Mouse (Mus musculus) hindbrain, embryonic 16.5 days (tissue): ENCODE measurements around the gene Pcsk7. TPM values are rescaled to one million over a fixed set of nuclear protein-coding genes. Genes with fewer than 3 reads are reported as not detected.
A peak's percentile ranks its signal among the peaks of the same experiment; 100 is the strongest.

Source experiments
- ATAC-seq: fragments of 200-750 bp; cut with Nextera tagmentation; 2 replicates; pipeline ENCODE4 v1.8.0; 2017; ENCODE audit warnings: moderate TSS enrichment, moderate library complexity
- H3K27ac ChIP-seq: fragments of 300-500 bp; sonication (generic); 2 replicates; pipeline ENCODE4 v1.5.1; 2014; ENCODE audit warnings: low read depth, mild to moderate bottlenecking, control low read depth, low read length, moderate library complexity
- H3K27me3 ChIP-seq: fragments of 300-500 bp; sonication (generic); replicated peaks from 2 replicates; pipeline ENCODE4 v1.6.1; 2014; ENCODE audit warnings: low read length; ENCODE audit not compliant: control insufficient read depth, insufficient read depth
- H3K36me3 ChIP-seq: fragments of 300-500 bp; sonication (generic); 2 replicates; pipeline ENCODE4 v1.6.1; 2014; ENCODE audit warnings: mild to moderate bottlenecking, low read length, moderate library complexity, mixed read lengths; ENCODE audit not compliant: control insufficient read depth, insufficient read depth
- H3K4me1 ChIP-seq: fragments of 300-500 bp; sonication (generic); 2 replicates; pipeline ENCODE4 v1.6.1; 2014; ENCODE audit warnings: low read depth, low read length; ENCODE audit not compliant: control insufficient read depth, insufficient read depth
- H3K4me2 ChIP-seq: fragments of 300-500 bp; sonication (generic); 2 replicates; pipeline ENCODE4 v1.6.1; 2014; ENCODE audit warnings: mild to moderate bottlenecking, low read length, control low read depth, moderate library complexity
- H3K4me3 ChIP-seq: fragments of 300-500 bp; sonication (generic); 2 replicates; pipeline ENCODE4 v1.5.1; 2014; ENCODE audit warnings: mild to moderate bottlenecking, low read length, control low read depth, moderate library complexity
- H3K9ac ChIP-seq: fragments of 300-500 bp; sonication (generic); 2 replicates; pipeline ENCODE4 v1.6.1; 2014; ENCODE audit warnings: low read depth, mild to moderate bottlenecking, control low read depth, low read length, moderate library complexity
- H3K9me3 ChIP-seq: fragments of 300-500 bp; sonication (generic); 2 replicates; pipeline ENCODE4 v1.6.1; 2014; ENCODE audit warnings: mild to moderate bottlenecking, low read length, moderate library complexity; ENCODE audit not compliant: control insufficient read depth
- WGBS: fragments of 180-500 bp; shearing (Covaris S2); extraction: QIAGEN DNeasy Blood & Tissue Kit; methylation state at CpG from one replicate; pipeline ENCODE4 v1.1.7; 2014; 5-methylcytosine and 5-hydroxymethylcytosine counted together
- polyA plus RNA-seq: library from polyadenylated mRNA; unstranded; fragments of >200 nt; fragmentation: Nextera tagmentation; extraction: Ambion mirVana; gene quantifications from 2 replicates; pipeline ENCODE4 v1.2.1, GENCODE M21; 2015

The Pcsk7 gene
- polyA plus RNA-seq, 1 experiment from 2014 or later, result 18.8 TPM

DNA sequence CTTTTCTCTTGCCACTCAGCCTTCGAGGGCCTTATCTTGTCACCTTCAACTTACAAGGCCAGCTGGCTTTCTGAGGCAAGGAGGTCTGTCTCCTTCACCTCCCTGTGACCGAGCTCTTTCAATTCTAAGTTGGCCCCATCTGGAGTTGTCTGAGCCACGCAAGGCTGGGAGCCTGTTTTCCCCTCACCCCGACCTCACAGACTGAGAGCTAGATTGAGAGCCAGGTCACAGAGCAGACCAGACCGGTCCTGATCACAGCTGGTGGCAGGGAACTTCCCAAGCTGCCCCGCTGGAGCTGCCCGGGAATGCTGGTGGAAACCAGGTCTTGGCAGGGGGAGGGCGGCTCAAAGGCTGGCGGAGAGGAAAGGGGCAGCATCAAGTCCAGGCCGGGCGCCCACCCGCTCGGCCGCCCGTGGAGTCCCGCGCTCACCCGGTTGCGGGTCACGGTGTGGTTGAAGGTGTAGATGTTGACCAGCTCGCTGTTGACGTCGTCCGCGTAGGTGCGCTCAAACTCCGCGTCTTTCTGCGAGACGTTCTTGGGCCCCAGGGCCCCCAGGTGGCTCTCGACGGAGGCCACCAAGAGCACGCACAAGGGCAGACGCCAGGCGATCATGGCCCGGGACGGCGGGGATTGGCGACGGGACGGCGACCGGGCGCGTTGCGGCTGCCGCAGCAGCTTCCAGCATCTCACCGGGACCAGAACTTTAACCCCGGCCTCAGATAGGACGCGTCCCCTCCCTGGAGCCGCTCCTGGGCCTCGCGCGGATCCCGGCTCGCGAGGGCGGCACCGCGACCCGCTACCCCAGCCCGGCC, 48.2 kb downstream of the Pcsk7 start:
- under 1% methylated on average over 52 of the region's 63 CpGs for WGBS
- peaks cover 25% of the 10 kb centered on the region for H3K4me1 ChIP-seq
- H3K27ac ChIP-seq, result peak overlapping the region; percentile 86
- H3K9me3 ChIP-seq, result no peaks in the 10 kb centered on the region
- peak overlapping the region; percentile 91 for H3K9ac ChIP-seq
- H3K4me2 ChIP-seq, result peak overlapping the region; percentile 73
- peak overlapping the region; percentile 79 for H3K4me3 ChIP-seq
- H3K27me3 ChIP-seq, result no peaks in the 10 kb centered on the region
- peak; percentile 28 for ATAC-seq
- peaks cover 15% of the 10 kb centered on the region for H3K36me3 ChIP-seq

DNA sequence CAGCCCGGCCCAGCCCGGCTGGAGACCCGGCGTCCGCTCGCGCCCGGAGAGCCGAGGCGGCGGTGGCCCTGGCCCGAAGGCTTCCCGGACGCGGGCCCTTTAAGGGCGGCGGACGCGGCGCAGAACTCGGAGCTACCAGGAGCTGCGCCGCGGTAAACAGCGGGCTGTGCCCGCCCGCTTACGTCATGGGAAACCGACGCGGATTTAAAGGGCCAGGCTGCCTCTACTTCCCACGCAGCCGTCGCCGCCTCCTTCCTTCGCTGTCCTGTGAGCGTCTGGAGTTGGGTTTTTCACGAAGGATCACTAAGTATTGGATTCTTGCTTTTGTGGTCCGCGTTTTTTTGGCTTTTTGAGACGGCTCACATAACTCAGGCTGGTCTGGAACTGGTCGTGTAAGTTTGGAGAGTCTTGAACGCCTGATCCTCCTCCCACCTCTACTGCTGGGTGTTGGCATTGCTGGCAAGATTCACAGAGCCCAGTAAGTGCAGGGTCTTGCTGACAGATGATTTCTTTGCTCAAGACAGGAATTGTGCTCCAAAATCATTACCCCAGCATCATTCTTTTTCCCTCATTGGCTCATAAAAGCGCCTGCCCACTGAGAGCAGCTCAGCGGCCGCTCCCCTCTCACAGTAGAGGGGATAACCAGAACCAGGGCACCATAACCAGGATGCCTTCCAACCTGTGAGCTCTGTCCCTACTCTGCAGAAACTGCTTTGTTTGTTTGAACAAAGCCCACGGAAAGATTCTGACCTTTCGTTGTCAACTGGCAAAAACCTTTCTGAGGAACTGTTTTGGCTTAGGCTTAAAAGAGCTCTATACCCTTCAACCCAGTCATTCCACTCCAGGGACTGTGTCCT, 49.0 kb downstream of the Pcsk7 start, which contains the start of gene Sidt2:
TSS of gene Sidt2 (minus strand) at position 152 of the 857 bp plus-strand sequence.
- no peaks in the 10 kb centered on the region for H3K9me3 ChIP-seq
- under 1% methylated on average over 43 of the region's 48 CpGs for WGBS
- H3K27me3 ChIP-seq, result no peaks in the 10 kb centered on the region
- H3K4me2 ChIP-seq, result peak within 1 kb of the TSS; percentile 73
- ATAC-seq, result peak; percentile 97
- H3K4me1 ChIP-seq, result peaks cover 25% of the 10 kb centered on the region
- H3K9ac ChIP-seq, result peak within 1 kb of the TSS; percentile 91
- H3K4me3 ChIP-seq, result peak within 1 kb of the TSS; percentile 79
- H3K27ac ChIP-seq, result peak within 1 kb of the TSS; percentile 86
- H3K36me3 ChIP-seq, result peaks cover 9% of the 10 kb centered on the region

DNA sequence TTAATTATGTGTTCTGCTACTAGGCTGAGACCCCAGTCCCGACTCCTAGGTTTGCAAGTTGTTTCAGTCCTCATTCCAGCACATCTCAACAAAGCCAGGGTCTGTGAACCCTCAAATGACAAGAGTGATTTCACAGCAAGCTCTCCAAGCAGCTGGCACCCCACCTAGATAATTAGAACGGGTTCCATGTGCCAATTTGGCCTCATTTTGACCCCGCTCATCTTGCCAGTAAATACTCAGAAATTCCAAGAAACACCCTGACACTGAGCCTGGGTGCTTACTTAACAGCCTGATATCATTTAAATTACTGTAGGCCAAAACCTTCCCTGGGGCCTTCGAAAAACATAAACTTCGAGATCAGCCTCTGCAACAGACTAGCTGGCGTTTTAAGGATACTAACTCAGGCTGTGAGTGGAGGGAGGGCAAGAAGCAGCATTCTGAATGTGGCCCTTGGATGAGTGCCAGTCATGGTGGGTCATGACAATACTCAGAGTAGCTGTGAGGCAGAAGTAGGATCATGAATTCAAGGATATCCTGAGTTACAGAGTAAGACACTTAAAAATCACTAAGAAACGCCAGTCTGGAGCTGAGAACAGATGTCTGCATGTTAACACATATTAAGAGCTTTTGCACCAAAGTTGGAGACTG, 51.9 kb downstream of the Pcsk7 start:
- Histone ChIP-seq H3K4me3 (no peak overlapping the region), H3K27me3 (no peaks in the 10 kb centered on the region), H3K4me2 (no peak overlapping the region), H3K36me3 (peaks cover 10% of the 10 kb centered on the region; the same call in 1 of the 2 replicates), H3K4me1 (peaks cover 22% of the 10 kb centered on the region), H3K27ac (peak overlapping the region; percentile 0; the same call in 1 of the 2 replicates), H3K9me3 (no peaks in the 10 kb centered on the region), H3K9ac (no peak overlapping the region)
- WGBS, result 56% methylated on average over 7 of the region's 7 CpGs
- ATAC-seq, result no peak

- H3K4me3 ChIP-seq, result no peak overlapping the region
- H3K27ac ChIP-seq, result peak overlapping the region; percentile 8; the same call in 1 of the 2 replicates
- no peak overlapping the region for H3K9ac ChIP-seq
- peaks cover 15% of the 10 kb centered on the region for H3K4me1 ChIP-seq
- no peaks in the 10 kb centered on the region for H3K27me3 ChIP-seq
- H3K4me2 ChIP-seq, result no peak overlapping the region
- H3K9me3 ChIP-seq, result no peaks in the 10 kb centered on the region
- 47% methylated on average over 4 of the region's 4 CpGs for WGBS
- ATAC-seq, result no peak
- H3K36me3 ChIP-seq, result peaks cover 10% of the 10 kb centered on the region; the same call in 1 of the 2 replicates
Observed at GRCm38 (mm10) chr9:45958851-45959250, 52.6 kb downstream of the Pcsk7 start.

- no peak for ATAC-seq
- 88% methylated on average over 7 of the region's 7 CpGs for WGBS
- H3K9ac ChIP-seq, result no peak overlapping the region
Observed at GRCm38 (mm10) chr9:45959661-45960060, 53.4 kb downstream of the Pcsk7 start.

DNA sequence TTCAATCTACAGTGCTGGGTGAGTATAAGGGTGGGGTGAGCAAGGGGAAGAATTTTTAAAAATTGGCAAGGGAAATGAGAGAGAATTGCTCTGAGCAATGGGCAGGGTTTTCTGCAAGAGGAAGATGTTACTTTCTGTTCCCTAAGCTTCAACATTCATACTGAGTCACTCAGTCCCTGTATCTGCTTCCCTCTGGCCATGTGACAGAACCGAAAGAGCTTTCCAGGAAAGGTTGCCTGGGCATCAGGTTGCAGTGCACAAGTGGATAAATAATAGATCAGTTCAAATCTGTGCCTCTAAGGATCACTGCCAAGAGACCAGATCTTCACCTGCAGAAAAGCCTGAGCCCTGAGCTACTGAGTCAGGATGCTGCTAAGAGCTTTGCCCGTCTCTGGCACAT, 55.6 kb downstream of the Pcsk7 start:
- Histone ChIP-seq H3K4me3 (no peak overlapping the region), H3K9me3 (no peaks in the 10 kb centered on the region), H3K27ac (no peak overlapping the region), H3K36me3 (peaks cover 23% of the 10 kb centered on the region; the same call in 1 of the 2 replicates), H3K4me1 (peaks cover 3% of the 10 kb centered on the region; the same call in 1 of the 2 replicates), H3K4me2 (no peak overlapping the region), H3K27me3 (no peaks in the 10 kb centered on the region), H3K9ac (no peak overlapping the region)
- no peak for ATAC-seq
- 85% methylated on average over 2 of the region's 2 CpGs for WGBS

More at GRCm38 (mm10) chr9:45959661-45960060, 53.4 kb downstream of the Pcsk7 start:
- H3K4me2 ChIP-seq, result no peak overlapping the region
- peaks cover 11% of the 10 kb centered on the region; the same call in 1 of the 2 replicates for H3K36me3 ChIP-seq
- H3K4me3 ChIP-seq, result no peak overlapping the region
- H3K4me1 ChIP-seq, result peaks cover 10% of the 10 kb centered on the region
- no peak overlapping the region for H3K27ac ChIP-seq
- no peaks in the 10 kb centered on the region for H3K9me3 ChIP-seq
- H3K27me3 ChIP-seq, result no peaks in the 10 kb centered on the region

DNA sequence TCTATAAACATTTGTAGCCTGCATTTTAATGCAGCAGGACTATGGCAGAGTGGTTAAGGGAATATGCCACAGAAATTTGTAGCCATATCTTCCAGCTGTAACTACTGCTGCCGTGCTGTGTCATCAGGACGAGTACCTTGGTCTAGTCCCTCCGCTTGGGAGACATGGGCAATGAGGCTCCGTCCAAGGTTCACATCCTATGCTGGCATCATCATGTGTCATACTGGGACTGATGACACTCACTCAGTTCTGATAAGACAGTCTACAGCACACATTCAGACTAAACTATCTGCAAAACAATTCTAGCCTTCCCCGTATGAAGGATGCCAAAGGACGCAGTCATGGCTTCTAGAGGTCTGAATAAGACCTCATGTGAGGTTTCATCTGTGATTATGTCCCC, 57.3 kb downstream of the Pcsk7 start:
- no peaks in the 10 kb centered on the region for H3K9me3 ChIP-seq
- WGBS, result 94% methylated on average over 6 of the region's 6 CpGs
- H3K4me3 ChIP-seq, result no peak overlapping the region
- H3K36me3 ChIP-seq, result peaks cover 29% of the 10 kb centered on the region
- no peak for ATAC-seq
- H3K27me3 ChIP-seq, result no peaks in the 10 kb centered on the region
- no peak overlapping the region for H3K9ac ChIP-seq
- H3K4me2 ChIP-seq, result no peak overlapping the region
- H3K27ac ChIP-seq, result no peak overlapping the region
- H3K4me1 ChIP-seq, result no peaks in the 10 kb centered on the region

GRCm38 (mm10) chr9:45976884-45977283, 70.6 kb downstream of the Pcsk7 start:
- no peak overlapping the region for H3K27ac ChIP-seq
- H3K27me3 ChIP-seq, result no peaks in the 10 kb centered on the region
- no peak for ATAC-seq
- H3K9me3 ChIP-seq, result no peaks in the 10 kb centered on the region
- H3K4me1 ChIP-seq, result peaks cover 10% of the 10 kb centered on the region
- no peak overlapping the region for H3K9ac ChIP-seq
- no peak overlapping the region for H3K4me3 ChIP-seq
- H3K4me2 ChIP-seq, result no peak overlapping the region
- 84% methylated on average over 2 of the region's 2 CpGs for WGBS
- peaks cover 20% of the 10 kb centered on the region for H3K36me3 ChIP-seq
